Mouse (Mus musculus) limb, embryonic 10.5 days (tissue): Measurements from ENCODE around the gene Magoh. TPM values are rescaled to one million over a fixed set of nuclear protein-coding genes. Genes with fewer than 3 reads are reported as not detected.
A peak's percentile ranks its signal among the peaks of the same experiment; 100 is the strongest.

ENCODE experiments used
- DNase-seq: peaks from one replicate; pipeline ENCODE4 v3.0.0-alpha.2; 2017; ENCODE audit warnings: low spot score
- H3K27ac ChIP-seq: fragments of 300-500 bp; sonication (generic); 2 replicates; pipeline ENCODE4 v1.5.1; 2016; ENCODE audit warnings: mild to moderate bottlenecking
- H3K27me3 ChIP-seq: fragments of 300-500 bp; sonication (generic); 2 replicates; pipeline ENCODE4 v1.6.1; 2016; ENCODE audit warnings: low read depth, mild to moderate bottlenecking; ENCODE audit not compliant: poor library complexity, severe bottlenecking
- H3K36me3 ChIP-seq: fragments of 300-500 bp; sonication (generic); 2 replicates; pipeline ENCODE4 v1.6.1; 2016; ENCODE audit warnings: mild to moderate bottlenecking, moderate library complexity
- H3K4me1 ChIP-seq: fragments of 300-500 bp; sonication (generic); 2 replicates; pipeline ENCODE4 v1.6.1; 2016
- H3K4me3 ChIP-seq: fragments of 300-500 bp; sonication (generic); 2 replicates; pipeline ENCODE4 v1.5.1; 2016; ENCODE audit warnings: mild to moderate bottlenecking, moderate library complexity
- H3K9me3 ChIP-seq: fragments of 300-500 bp; sonication (generic); replicated peaks from 2 replicates; pipeline ENCODE4 v1.6.1; 2016; ENCODE audit warnings: mild to moderate bottlenecking
- WGBS: fragments of 180-500 bp; shearing (Covaris S2); methylation state at CpG from one replicate; pipeline ENCODE4 v1.1.7; 2016; 5-methylcytosine and 5-hydroxymethylcytosine counted together
- polyA plus RNA-seq: library from polyadenylated mRNA; unstranded; fragments of >200 nt; fragmentation: Nextera tagmentation; extraction: Ambion mirVana; gene quantifications from 2 replicates; pipeline ENCODE4 v1.2.1, GENCODE M21; 2016

Magoh gene
- polyA plus RNA-seq, 1 experiment from 2014 or later: 242 TPM

DNA sequence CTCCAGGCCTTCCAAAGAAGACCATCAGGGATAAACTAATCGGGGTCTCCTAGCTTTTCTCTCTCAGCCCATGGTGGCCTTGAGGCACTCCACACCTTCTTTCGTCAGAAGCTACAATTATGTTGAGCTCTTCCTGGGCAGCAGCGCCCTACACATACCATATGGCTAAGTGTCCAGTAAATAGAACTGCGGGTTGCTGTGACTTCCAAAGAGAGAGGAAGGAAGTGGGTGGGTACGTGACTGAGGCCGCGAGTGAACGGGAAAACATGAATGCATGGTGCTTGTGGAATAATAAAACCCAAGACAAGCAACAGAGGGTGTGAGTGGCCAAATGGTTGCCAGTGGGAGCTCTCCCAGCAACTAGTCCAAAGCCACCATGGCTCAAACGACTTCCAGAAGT is 29.9 kb upstream of the Magoh start:
- Histone ChIP-seq H3K27me3 (peaks cover 28% of the 10 kb centered on the region), H3K27ac (no peak overlapping the region), H3K4me1 (peaks cover 14% of the 10 kb centered on the region), H3K9me3 (no peaks in the 10 kb centered on the region), H3K36me3 (peaks cover 21% of the 10 kb centered on the region), H3K4me3 (no peak overlapping the region)
- no peak for DNase-seq
- WGBS: 81% methylated on average over 9 of the region's 9 CpGs

- H3K36me3 ChIP-seq: peaks cover 25% of the 10 kb centered on the region
- no peak for DNase-seq
- peaks cover 27% of the 10 kb centered on the region for H3K27me3 ChIP-seq
- WGBS: 85% methylated on average over 8 of the region's 8 CpGs
- no peak overlapping the region for H3K4me3 ChIP-seq
- H3K4me1 ChIP-seq: peaks cover 13% of the 10 kb centered on the region
- no peaks in the 10 kb centered on the region for H3K9me3 ChIP-seq
- no peak overlapping the region for H3K27ac ChIP-seq
Observed at GRCm38 (mm10) chr4:107850091-107850490, 29.5 kb upstream of the Magoh start.

GRCm38 (mm10) chr4:107853333-107853732 is 26.2 kb upstream of the Magoh start:
- no peak overlapping the region for H3K27ac ChIP-seq
- no peaks in the 10 kb centered on the region for H3K27me3 ChIP-seq
- H3K9me3 ChIP-seq: no peaks in the 10 kb centered on the region
- 95% methylated on average over 8 of the region's 8 CpGs for WGBS
- no peak for DNase-seq
- peaks cover 42% of the 10 kb centered on the region for H3K36me3 ChIP-seq
- no peak overlapping the region for H3K4me3 ChIP-seq
- H3K4me1 ChIP-seq: peaks cover 4% of the 10 kb centered on the region

DNA sequence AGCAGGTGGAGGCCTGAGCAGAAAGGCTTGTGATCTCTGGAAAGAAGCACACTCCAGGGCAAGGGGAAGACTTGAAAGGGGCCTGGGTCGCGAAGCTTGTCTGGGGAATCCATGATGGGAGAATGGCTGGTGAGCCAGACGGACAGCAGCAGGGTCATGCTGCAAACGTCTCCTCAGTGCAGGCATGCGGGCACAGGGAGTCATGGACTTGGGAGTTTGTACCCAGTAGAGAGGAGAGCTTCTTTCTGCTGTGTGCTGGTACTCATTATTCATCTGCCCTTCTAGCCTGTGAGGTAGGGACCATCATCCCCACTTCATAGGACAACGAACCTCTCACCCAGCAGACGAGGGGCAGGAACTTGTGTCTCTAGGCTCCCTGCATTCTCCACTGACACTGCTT is 25.7 kb upstream of the Magoh start:
- WGBS: 85% methylated on average over 7 of the region's 7 CpGs
- Histone ChIP-seq H3K9me3 (no peaks in the 10 kb centered on the region), H3K27me3 (no peaks in the 10 kb centered on the region), H3K4me1 (peaks cover 4% of the 10 kb centered on the region; the same call in 1 of the 2 replicates), H3K27ac (no peak overlapping the region), H3K36me3 (peaks cover 47% of the 10 kb centered on the region), H3K4me3 (no peak overlapping the region)
- no peak for DNase-seq

GRCm38 (mm10) chr4:107856958-107857686 is 22.4 kb upstream of the Magoh start:
- H3K4me1 ChIP-seq: no peaks in the 10 kb centered on the region
- H3K27me3 ChIP-seq: no peaks in the 10 kb centered on the region
- no peaks in the 10 kb centered on the region for H3K9me3 ChIP-seq
- no peak for DNase-seq
- H3K4me3 ChIP-seq: no peak overlapping the region
- no peak overlapping the region for H3K27ac ChIP-seq
- H3K36me3 ChIP-seq: peaks cover 70% of the 10 kb centered on the region
- WGBS: 85% methylated on average over 11 of the region's 11 CpGs

DNA sequence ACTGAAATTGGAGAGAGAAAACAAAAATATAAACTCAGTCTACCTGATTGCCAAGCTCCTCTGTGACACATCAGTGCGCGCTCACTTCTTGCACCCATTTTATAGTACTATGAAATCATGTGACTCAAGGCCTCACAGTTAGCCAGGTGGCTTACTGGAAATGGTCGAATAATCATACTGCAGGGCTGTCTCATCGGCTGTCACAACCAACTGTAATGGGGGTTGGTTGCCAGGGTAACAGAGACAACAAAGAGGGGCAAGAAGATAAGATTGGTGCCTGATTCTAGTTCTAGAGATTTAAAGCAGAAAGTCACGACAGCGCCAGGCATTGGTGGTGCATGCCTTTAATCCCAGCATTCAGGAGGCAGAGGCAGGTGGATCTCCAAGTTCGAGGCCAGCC is 20.6 kb upstream of the Magoh start:
- no peak for DNase-seq
- Histone ChIP-seq H3K9me3 (no peaks in the 10 kb centered on the region), H3K27ac (no peak overlapping the region), H3K27me3 (no peaks in the 10 kb centered on the region), H3K4me3 (no peak overlapping the region), H3K36me3 (peaks cover 74% of the 10 kb centered on the region), H3K4me1 (no peaks in the 10 kb centered on the region)
- WGBS: 93% methylated on average over 7 of the region's 7 CpGs

- Histone ChIP-seq H3K27ac (no peak overlapping the region), H3K9me3 (no peaks in the 10 kb centered on the region), H3K36me3 (peaks cover 39% of the 10 kb centered on the region), H3K4me1 (no peaks in the 10 kb centered on the region), H3K4me3 (no peak overlapping the region), H3K27me3 (no peaks in the 10 kb centered on the region)
- DNase-seq: no peak
- WGBS: 88% methylated on average over 4 of the region's 4 CpGs
Observed at GRCm38 (mm10) chr4:107864866-107865265, 14.7 kb upstream of the Magoh start.

GRCm38 (mm10) chr4:107881631-107882030 is 2.1 kb downstream of the Magoh start:
- peaks cover 57% of the 10 kb centered on the region for H3K36me3 ChIP-seq
- 94% methylated on average over 1 of the region's 1 CpGs for WGBS

DNA sequence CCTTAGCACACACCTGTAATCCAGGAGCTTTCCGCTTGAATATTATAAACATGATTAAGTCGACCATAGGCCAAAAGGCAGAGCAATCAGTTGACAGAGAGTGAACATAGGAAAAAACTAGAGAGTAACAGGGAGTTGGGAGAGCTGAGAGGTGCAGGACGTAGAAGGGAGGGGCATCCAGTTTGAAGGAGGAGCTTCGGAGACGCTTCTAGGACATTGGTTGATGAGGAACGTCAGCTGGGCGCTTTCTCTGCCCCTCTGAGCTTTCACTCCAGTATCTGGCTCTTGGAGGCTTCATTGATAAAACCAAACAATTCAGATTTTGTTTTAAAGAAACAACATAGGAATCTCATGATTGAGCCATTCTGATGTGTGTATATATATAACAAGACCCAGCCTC is 6.8 kb downstream of the Magoh start:
- H3K4me3 ChIP-seq: no peak overlapping the region
- no peak for DNase-seq
- 82% methylated on average over 7 of the region's 7 CpGs for WGBS
- H3K9me3 ChIP-seq: no peaks in the 10 kb centered on the region
- H3K27me3 ChIP-seq: no peaks in the 10 kb centered on the region
- H3K36me3 ChIP-seq: peaks cover 74% of the 10 kb centered on the region
- peaks cover 17% of the 10 kb centered on the region for H3K4me1 ChIP-seq
- H3K27ac ChIP-seq: no peak overlapping the region

More at GRCm38 (mm10) chr4:107881631-107882030, 2.1 kb downstream of the Magoh start:
- Histone ChIP-seq H3K27me3 (no peaks in the 10 kb centered on the region), H3K4me3 (no peak overlapping the region), H3K27ac (no peak overlapping the region), H3K4me1 (peaks cover 15% of the 10 kb centered on the region), H3K9me3 (no peaks in the 10 kb centered on the region)
- no peak for DNase-seq

DNA sequence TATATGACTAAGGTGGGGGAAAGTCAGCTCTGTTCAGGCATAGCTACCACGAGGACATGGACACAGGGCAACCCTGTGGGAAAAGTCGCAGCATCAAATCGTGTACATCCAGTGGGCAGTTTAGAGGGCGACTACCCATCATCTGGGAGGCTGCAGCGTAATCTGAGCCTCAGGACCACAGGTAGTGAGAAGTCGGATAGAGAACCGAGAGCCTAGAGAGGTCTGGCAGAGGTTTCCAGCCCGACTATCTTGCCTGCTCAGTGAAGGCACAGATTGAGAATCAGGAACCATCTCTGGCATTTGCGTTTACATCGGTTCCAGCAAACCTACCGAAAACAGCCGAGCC is 9.8 kb downstream of the Magoh start:
- Histone ChIP-seq H3K9me3 (no peaks in the 10 kb centered on the region), H3K4me1 (peaks cover 17% of the 10 kb centered on the region), H3K36me3 (peaks cover 74% of the 10 kb centered on the region), H3K27me3 (no peaks in the 10 kb centered on the region), H3K4me3 (peak overlapping the region; percentile 68), H3K27ac (peak overlapping the region; percentile 83)
- DNase-seq: no peak
- WGBS: 2% methylated on average over 12 of the region's 12 CpGs

DNA sequence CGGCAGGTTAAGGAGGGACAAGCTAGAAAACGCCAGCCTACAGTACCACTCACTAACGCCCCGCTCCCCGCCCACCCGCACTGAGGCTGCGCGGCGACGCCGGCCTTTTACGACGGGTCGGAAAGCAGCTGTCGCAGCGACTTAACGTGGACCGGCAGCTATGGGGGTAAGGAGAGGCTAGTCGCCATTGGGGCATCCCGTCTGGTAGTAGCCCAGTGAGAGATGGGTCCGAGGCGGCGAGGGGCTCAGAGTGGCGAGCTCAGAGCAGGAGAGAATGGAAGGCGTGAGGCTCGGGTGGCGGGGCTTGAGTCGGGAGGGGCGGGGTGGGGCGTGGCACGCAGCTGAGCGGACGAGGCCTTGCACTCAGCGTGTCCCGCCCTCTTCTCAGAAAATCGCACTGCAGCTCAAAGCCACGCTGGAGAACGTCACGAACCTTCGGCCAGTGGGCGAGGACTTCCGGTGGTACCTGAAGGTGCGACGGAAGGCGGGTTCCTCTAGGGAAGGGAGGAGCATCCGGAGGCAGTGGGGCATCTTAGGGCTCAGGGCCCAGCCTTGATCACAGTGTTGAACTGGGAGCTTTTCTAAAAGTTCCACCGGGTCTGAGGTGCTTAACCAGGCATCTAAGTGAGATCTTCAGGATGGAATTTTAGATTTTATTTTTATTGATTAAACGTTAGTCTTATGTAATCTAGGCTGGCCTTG is 10.3 kb downstream of the Magoh start, which contains the start of gene 0610037L13Rik:
TSS of gene 0610037L13Rik (plus strand) at position 83 of the 702 bp plus-strand sequence.
- peak within 1 kb of the TSS; percentile 83 for H3K27ac ChIP-seq

GRCm38 (mm10) chr4:107892663-107893062 is 13.1 kb downstream of the Magoh start:
- no peaks in the 10 kb centered on the region for H3K9me3 ChIP-seq
- H3K4me3 ChIP-seq: no peak overlapping the region
- H3K27ac ChIP-seq: no peak overlapping the region
- H3K4me1 ChIP-seq: peaks cover 17% of the 10 kb centered on the region
- H3K36me3 ChIP-seq: peaks cover 73% of the 10 kb centered on the region
- no peak for DNase-seq
- WGBS: 82% methylated on average over 2 of the region's 2 CpGs
- no peaks in the 10 kb centered on the region for H3K27me3 ChIP-seq

More for the DNA sequence above, 10.3 kb downstream of the Magoh start, which contains the start of gene 0610037L13Rik:
- peaks cover 17% of the 10 kb centered on the region for H3K4me1 ChIP-seq
- no peaks in the 10 kb centered on the region for H3K27me3 ChIP-seq
- under 1% methylated on average over 48 of the region's 48 CpGs for WGBS
- peak within 1 kb of the TSS; percentile 68 for H3K4me3 ChIP-seq
- peaks cover 74% of the 10 kb centered on the region for H3K36me3 ChIP-seq
- DNase-seq: peak; percentile 97
- H3K9me3 ChIP-seq: no peaks in the 10 kb centered on the region

DNA sequence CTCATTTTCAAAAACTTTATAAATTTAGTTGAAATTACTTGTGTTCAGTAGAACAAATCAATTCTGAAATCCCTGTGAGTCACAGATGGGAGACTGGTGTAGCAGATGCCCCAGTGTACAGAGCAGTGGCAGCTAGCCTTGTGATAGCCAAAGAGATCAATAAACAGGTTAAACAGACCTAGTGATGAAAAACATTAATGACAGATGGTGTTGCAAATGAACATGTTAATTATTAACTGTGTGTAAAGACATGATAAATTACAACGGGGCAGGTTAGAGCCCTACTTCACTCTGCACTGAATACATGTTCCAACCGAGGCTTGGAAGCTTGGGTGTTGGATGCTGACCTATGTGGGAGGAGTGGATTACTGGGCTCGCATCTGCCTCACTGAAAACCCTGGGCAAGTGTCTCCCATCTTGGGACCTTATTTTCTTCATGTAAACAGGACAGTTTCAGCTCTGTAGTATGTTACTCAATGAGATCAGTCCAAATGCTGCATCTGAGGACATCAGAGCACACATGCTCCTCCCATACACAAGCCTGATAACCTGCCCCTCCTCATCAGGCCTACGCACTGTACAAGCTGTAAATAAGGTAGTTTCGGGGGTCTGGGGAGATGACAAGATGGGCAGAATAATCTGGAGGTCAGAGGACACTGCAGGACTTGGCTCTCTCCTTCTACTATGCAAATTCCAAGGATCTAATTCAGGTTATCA is 19.8 kb downstream of the Magoh start:
- H3K9me3 ChIP-seq: no peaks in the 10 kb centered on the region
- no peak for DNase-seq
- peaks cover 77% of the 10 kb centered on the region for H3K36me3 ChIP-seq
- 82% methylated on average over 5 of the region's 5 CpGs for WGBS
- H3K4me3 ChIP-seq: no peak overlapping the region
- H3K27ac ChIP-seq: no peak overlapping the region
- no peaks in the 10 kb centered on the region for H3K27me3 ChIP-seq
- no peaks in the 10 kb centered on the region for H3K4me1 ChIP-seq
